Mouse (Mus musculus) embryonic fibroblast, embryonic 13.5 days (primary cell): ENCODE data around the gene Pgls. TPM values are rescaled to one million over a fixed set of nuclear protein-coding genes. Genes with fewer than 3 reads are reported as not detected.
A peak's percentile ranks its signal among the peaks of the same experiment; 100 is the strongest.

ENCODE experiments used
- H3K27ac ChIP-seq: 2 replicates; pipeline ENCODE4 v1.5.1; 2012; ENCODE audit warnings: low read length, control low read depth, inconsistent platforms; ENCODE audit not compliant: insufficient read depth
- H3K4me1 ChIP-seq: 2 replicates; pipeline ENCODE4 v1.6.1; 2011; ENCODE audit warnings: low read length; ENCODE audit not compliant: control insufficient read depth, insufficient read depth
- H3K4me3 ChIP-seq: 2 replicates; pipeline ENCODE4 v1.5.1; 2011; ENCODE audit warnings: mild to moderate bottlenecking, control low read depth, low read length; ENCODE audit not compliant: insufficient read depth
- CTCF ChIP-seq: IDR thresholded peaks from 2 replicates; pipeline ENCODE4 v1.5.1; 2011; ENCODE audit warnings: mild to moderate bottlenecking, control low read depth, low read length, moderate library complexity, borderline replicate concordance; ENCODE audit not compliant: insufficient read depth
- POLR2A ChIP-seq: IDR thresholded peaks from 2 replicates; pipeline ENCODE4 v1.6.1; 2011; ENCODE audit warnings: low read depth, mild to moderate bottlenecking, control low read depth, low read length, moderate library complexity
- polyA plus RNA-seq: library from polyadenylated mRNA; stranded (reverse); fragments of >200 nt; gene quantifications from 2 replicates; pipeline ENCODE4 v1.2.4, GENCODE M21; 2011; ENCODE audit warnings: low read depth; ENCODE audit not compliant: missing spikeins, insufficient read length

Pgls gene
- polyA plus RNA-seq, 1 experiment, result 86.0 TPM

DNA sequence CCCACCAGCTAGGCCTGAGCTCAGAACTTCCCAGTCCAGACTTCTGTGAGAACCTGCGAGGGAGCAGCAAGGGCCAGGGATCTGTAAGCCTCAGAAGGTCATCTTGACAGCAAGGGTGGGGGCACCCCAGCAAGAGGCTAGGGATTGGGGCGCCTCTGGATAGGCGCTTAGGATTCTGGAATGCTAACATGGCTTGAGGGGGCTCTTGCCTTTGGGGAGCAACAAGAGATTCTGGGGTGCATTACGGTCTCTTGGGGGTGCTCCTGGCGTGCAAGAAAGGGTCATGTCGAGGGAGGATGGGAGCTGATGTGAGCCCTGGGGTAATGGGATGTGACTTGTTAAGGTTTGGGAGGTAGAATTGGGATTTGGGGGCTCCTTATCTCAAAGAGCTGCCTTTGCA lies 23.0 kb upstream of the Pgls start:
- Histone ChIP-seq H3K4me3 (no peak overlapping the region), H3K27ac (no peak overlapping the region), H3K4me1 (0 out of 2 replicates have a peak, but pooled peaks cover 3% of the 10 kb centered on the region)
- no peak for TF ChIP-seq CTCF
- no peak for TF ChIP-seq POLR2A

DNA sequence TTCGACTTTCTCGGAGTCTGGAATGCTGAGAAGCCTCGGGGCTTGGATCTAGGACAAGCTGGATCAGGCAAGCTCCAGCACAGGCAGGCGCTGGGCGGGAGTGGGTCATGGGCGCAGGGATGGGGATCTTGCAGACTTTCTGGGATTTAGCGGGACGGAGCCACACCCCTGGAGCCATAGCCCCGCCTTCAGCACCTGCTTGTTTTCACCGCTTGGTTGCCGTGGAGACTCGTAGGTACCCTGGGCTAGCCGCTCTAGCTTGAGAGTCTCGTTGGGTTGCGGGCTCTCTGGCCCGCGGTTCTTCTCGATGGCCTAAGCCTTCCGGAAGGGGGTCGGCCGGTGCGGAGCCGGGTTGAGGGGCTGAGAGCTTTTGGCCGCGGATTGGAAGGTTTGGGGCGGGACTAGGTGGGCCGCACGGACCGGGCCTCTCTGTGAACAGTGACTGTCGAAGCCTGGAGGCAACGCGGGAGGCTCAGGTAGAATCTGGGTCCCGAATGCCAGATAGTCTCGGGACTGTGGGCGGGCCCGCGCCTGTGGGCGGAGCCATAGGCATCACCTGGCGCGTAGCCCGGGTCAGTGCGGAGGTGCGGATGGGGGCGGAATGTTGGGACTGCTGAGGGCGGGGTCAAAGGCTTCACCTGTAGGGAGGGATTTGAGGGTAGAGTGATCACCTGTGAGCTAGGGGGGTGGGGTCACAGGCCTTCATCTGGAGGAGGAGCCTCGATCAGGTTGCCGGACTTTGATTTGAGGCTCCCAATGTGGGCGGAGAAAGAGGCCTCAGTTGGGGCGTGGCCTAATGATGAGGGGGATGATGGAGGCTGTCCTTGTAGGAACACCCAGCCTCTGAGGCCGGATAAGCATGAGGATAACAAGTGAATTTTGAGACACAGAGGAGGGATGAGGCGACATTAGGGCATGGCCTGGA lies 22.3 kb upstream of the Pgls start:
- Histone ChIP-seq H3K4me1 (peaks cover 5% of the 10 kb centered on the region; the same call in 1 of the 2 replicates), H3K4me3 (peak overlapping the region; percentile 37), H3K27ac (no peak overlapping the region)
- TF ChIP-seq CTCF (no peak), POLR2A (no peak)

DNA sequence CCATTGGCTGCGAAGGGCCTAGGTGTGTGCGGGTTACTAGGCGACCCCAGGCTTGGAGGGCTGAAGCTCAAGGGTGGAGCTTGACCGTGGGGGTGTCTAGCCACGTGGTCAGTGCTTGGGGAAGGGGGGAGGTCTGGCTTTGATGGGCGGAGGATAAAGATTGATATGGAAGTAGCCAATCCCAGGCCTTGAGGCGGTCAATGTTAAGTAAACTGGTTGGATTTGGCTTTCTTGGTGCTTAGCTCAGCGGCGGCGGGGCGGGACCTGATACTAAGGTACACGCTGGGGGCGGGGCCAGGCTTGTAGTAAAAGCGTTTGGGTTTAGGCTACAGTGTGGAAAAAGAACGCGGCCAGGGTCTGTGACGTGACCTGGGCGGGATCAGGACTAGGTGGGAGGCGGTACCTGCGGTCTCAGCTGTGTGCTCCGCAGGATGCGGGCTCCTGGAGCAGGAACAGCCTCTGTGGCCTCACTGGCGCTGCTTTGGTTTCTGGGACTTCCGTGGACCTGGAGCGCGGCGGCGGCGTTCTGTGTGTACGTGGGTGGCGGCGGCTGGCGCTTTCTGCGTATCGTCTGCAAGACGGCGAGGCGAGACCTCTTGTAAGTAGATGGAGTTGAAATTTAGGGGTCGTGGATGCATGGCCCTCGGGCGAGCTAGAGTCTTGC lies 21.6 kb upstream of the Pgls start:
- peaks cover 6% of the 10 kb centered on the region; the same call in 1 of the 2 replicates for H3K4me1 ChIP-seq
- TF ChIP-seq CTCF (no peak), POLR2A (peak; percentile 68)
- peak overlapping the region; percentile 47 for H3K4me3 ChIP-seq
- no peak overlapping the region for H3K27ac ChIP-seq

DNA sequence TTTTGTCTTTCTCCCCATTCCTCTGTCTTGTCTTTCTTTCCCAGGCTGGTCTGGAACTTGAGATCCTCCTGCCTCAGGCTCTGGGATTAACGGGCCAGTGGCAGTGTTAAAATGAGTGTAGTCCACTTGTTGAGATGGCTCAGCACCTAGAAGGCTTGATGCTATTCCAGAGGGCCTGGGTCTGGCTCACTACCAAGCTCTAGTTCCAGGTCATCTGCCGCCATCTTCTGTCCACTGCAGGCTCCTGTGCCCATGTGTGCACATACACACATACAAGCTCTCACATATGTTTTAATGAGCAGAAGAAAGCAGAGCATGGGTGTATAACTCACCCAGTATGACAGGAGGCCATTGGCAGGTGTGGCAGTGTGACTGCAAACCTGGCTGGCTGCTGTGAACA lies 19.9 kb upstream of the Pgls start:
- TF ChIP-seq POLR2A (no peak), CTCF (no peak)
- no peak overlapping the region for H3K27ac ChIP-seq
- no peak overlapping the region for H3K4me3 ChIP-seq
- H3K4me1 ChIP-seq, result peaks cover 6% of the 10 kb centered on the region; the same call in 1 of the 2 replicates

DNA sequence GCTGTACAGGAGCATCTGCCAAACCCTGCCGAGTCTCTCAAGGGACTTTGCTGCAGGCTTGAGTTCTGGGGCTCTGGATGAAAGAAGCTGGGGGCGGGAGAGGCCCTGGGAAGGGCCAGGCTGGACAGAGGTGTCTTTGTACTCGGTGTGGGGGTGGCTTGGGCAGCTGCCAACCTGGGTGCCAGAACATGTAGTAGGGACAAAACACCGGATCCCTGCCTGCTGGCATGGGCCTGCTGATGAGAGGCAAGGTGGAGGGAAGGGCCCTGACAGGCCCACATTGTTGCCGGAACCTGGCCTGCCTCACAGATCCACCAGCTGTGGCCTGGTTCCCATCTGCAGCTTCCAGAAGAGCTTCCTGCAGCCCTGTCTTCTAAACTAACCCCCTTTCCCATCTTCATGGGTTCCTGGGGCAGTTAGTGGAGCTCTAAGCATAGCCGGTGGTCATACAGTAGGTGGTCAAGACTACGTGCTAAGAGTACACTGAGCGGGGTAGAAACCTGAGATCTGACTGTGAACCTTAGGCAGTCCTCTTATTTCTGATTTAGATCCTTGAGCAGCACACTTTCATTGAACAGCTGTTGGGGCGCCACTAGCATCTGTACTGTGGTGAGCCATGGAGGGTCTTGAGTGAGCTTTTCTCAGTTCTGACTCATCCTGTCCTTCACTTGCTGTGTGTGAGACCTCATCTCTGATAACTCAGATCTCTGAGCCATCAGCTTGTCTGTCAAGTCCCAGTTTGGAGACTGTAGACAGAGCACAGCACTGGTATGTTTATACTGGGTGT lies 18.9 kb upstream of the Pgls start:
- Histone ChIP-seq H3K4me1 (peaks cover 6% of the 10 kb centered on the region; the same call in 1 of the 2 replicates), H3K4me3 (no peak overlapping the region), H3K27ac (no peak overlapping the region)
- TF ChIP-seq CTCF (no peak), POLR2A (no peak)

GRCm38 (mm10) chr8:71574426-71574825 lies 17.6 kb upstream of the Pgls start:
- Histone ChIP-seq H3K4me1 (peaks cover 9% of the 10 kb centered on the region; the same call in 1 of the 2 replicates), H3K27ac (no peak overlapping the region), H3K4me3 (no peak overlapping the region)
- no peak for TF ChIP-seq POLR2A
- TF ChIP-seq CTCF, result no peak

- TF ChIP-seq CTCF (no peak), POLR2A (no peak)
- H3K4me1 ChIP-seq, result peaks cover 12% of the 10 kb centered on the region; the same call in 1 of the 2 replicates
- no peak overlapping the region for H3K4me3 ChIP-seq
- H3K27ac ChIP-seq, result no peak overlapping the region
Observed at GRCm38 (mm10) chr8:71575020-71575419, 17.0 kb upstream of the Pgls start.

GRCm38 (mm10) chr8:71577856-71578387 lies 14.1 kb upstream of the Pgls start:
- no peak overlapping the region for H3K27ac ChIP-seq
- H3K4me3 ChIP-seq, result no peak overlapping the region
- peaks cover 14% of the 10 kb centered on the region for H3K4me1 ChIP-seq
- no peak for TF ChIP-seq CTCF
- no peak for TF ChIP-seq POLR2A

DNA sequence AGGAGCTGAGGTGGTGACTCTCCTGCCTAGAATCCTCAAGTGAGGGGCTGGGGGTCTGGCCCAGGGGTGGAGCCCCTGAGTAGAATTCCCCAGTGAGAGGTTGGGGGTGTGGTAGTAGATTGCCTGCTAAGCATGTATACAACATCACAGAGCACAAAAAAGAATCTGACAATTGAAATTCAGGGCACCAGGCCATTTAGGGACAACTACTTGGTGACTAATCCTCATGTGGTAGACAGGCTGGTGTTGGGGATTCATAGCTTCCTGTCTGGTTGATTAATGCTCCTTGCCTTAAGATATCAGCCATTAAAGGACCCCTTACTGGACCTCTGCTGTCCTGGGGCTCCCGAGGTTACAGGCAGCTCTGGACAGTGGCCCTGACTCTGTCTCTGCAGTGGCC lies 13.0 kb upstream of the Pgls start:
- no peak overlapping the region for H3K4me3 ChIP-seq
- H3K4me1 ChIP-seq, result peaks cover 14% of the 10 kb centered on the region
- TF ChIP-seq POLR2A (no peak), CTCF (no peak)
- H3K27ac ChIP-seq, result peak overlapping the region; percentile 30; the same call in 1 of the 2 replicates
